ENCODE assay signal across 19 mouse cellular contexts in genomic region chr9:56233316-56233715, GRCm38 (mm10).
DNase-seq lines count a peak whose midpoint lies in the region; ATAC-seq and TF ChIP-seq lines count a peak whose summit lies in the region.
"Had no signal": no experiment of that assay in that cellular context is flagged by ENCODE, and none has a peak within 500 bp of the region (broad histone marks: within the 10 kb centered on the region; RNA-seq: fewer than 3 reads in every experiment).

No protein-coding gene starts in this region.

- H3K36me3 ChIP-seq in heart, embryonic 10.5 days = no peaks in the 10 kb centered on the region
- H3K36me3 ChIP-seq in liver, adult 2 months (ENCODE audit: control insufficient read depth, insufficient read depth, low read length) = no peaks in the 10 kb centered on the region
- no peaks in the 10 kb centered on the region for H3K36me3 ChIP-seq in liver, embryonic 12.5 days
- no peaks in the 10 kb centered on the region; the same call in 1 of the 2 replicates for H3K36me3 ChIP-seq in intestine, embryonic 16.5 days (ENCODE audit: control insufficient read depth, insufficient read depth, low read length)
- H3K36me3 ChIP-seq in midbrain, embryonic 13.5 days = no peaks in the 10 kb centered on the region
- H3K36me3 ChIP-seq: limb, embryonic 12.5 days had no signal

- H3K27me3 ChIP-seq in heart, embryonic 10.5 days (ENCODE audit: insufficient read depth, poor library complexity, severe bottlenecking) = no peaks in the 10 kb centered on the region
- no peaks in the 10 kb centered on the region for H3K27me3 ChIP-seq in liver, adult 2 months (ENCODE audit: control insufficient read depth, insufficient read depth, low read length)
- no peaks in the 10 kb centered on the region for H3K27me3 ChIP-seq in liver, embryonic 12.5 days (replicated peaks)
- H3K27me3 ChIP-seq in intestine, embryonic 16.5 days (replicated peaks; ENCODE audit: control insufficient read depth, insufficient read depth, low read length) = no peaks in the 10 kb centered on the region
- H3K27me3 ChIP-seq in midbrain, embryonic 13.5 days = no peaks in the 10 kb centered on the region
- H3K27me3 ChIP-seq: limb, embryonic 12.5 days had no signal

- no peak for ATAC-seq in liver, embryonic 12.5 days
- ATAC-seq in intestine, embryonic 16.5 days = peak; percentile 79
- no peak for ATAC-seq in midbrain, embryonic 13.5 days
- ATAC-seq: forebrain, embryonic 14.5 days had no signal

- H3K79me2 ChIP-seq in liver, adult 2 months (ENCODE audit: control insufficient read depth, insufficient read depth, low read length) = no peaks in the 10 kb centered on the region; the same call in 1 of the 2 replicates

- H3K4me1 ChIP-seq in heart, embryonic 10.5 days = peaks cover 55% of the 10 kb centered on the region
- no peaks in the 10 kb centered on the region for H3K4me1 ChIP-seq in liver, adult 2 months (ENCODE audit: control insufficient read depth, insufficient read depth, low read length)
- H3K4me1 ChIP-seq in liver, embryonic 12.5 days = no peaks in the 10 kb centered on the region
- H3K4me1 ChIP-seq in intestine, embryonic 16.5 days (ENCODE audit: control insufficient read depth, insufficient read depth, low read length) = peaks cover 10% of the 10 kb centered on the region; the same call in 1 of the 2 replicates
- no peaks in the 10 kb centered on the region for H3K4me1 ChIP-seq in midbrain, embryonic 13.5 days (replicated peaks)

- H3K27ac ChIP-seq in heart, embryonic 10.5 days = peak overlapping the region; percentile 67; the same call in 1 of the 2 replicates
- no peak overlapping the region for H3K27ac ChIP-seq in liver, adult 2 months (replicated peaks; ENCODE audit: insufficient read depth, low read depth, low read length)
- H3K27ac ChIP-seq in liver, embryonic 12.5 days = no peak overlapping the region
- peak overlapping the region; percentile 73 for H3K27ac ChIP-seq in intestine, embryonic 16.5 days (ENCODE audit: low read length)
- no peak overlapping the region for H3K27ac ChIP-seq in midbrain, embryonic 13.5 days
- H3K27ac ChIP-seq: hindbrain, embryonic 14.5 days; limb, embryonic 12.5 days; liver, embryonic 14.5 days had no signal

- H3K4me2 ChIP-seq in liver, embryonic 12.5 days = no peak overlapping the region
- no peak overlapping the region for H3K4me2 ChIP-seq in intestine, embryonic 16.5 days (ENCODE audit: low read depth, low read length)
- H3K4me2 ChIP-seq in midbrain, embryonic 13.5 days (replicated peaks) = no peak overlapping the region
- H3K4me2 ChIP-seq: hindbrain, embryonic 14.5 days; limb, embryonic 12.5 days; midbrain, embryonic 11.5 days had no signal

- no peaks in the 10 kb centered on the region for H3K9me3 ChIP-seq in heart, embryonic 10.5 days
- no peaks in the 10 kb centered on the region for H3K9me3 ChIP-seq in liver, embryonic 12.5 days (replicated peaks)
- no peaks in the 10 kb centered on the region for H3K9me3 ChIP-seq in intestine, embryonic 16.5 days (ENCODE audit: control insufficient read depth, low read length)
- H3K9me3 ChIP-seq in midbrain, embryonic 13.5 days = no peaks in the 10 kb centered on the region
- H3K9me3 ChIP-seq: limb, embryonic 12.5 days had no signal

- H3K9ac ChIP-seq in liver, adult 2 months (ENCODE audit: low read depth, low read length) = no peak overlapping the region
- no peak overlapping the region for H3K9ac ChIP-seq in liver, embryonic 12.5 days
- H3K9ac ChIP-seq in intestine, embryonic 16.5 days (ENCODE audit: low read depth, low read length) = no peak overlapping the region
- H3K9ac ChIP-seq in midbrain, embryonic 13.5 days (replicated peaks) = no peak overlapping the region
- H3K9ac ChIP-seq: hindbrain, embryonic 14.5 days; limb, embryonic 12.5 days; liver, embryonic 14.5 days had no signal

- TF ChIP-seq POLR2A in liver, adult 2 months (IDR thresholded peaks at IDR 0.05; ENCODE audit: extremely low read depth, insufficient read depth, low read length) = no peak

- no peak for DNase-seq in heart, embryonic 10.5 days (ENCODE audit: low spot score)
- no peak for DNase-seq in heart, adult 18-20 months
- peak; percentile 29 for DNase-seq in liver, adult 2 months (ENCODE audit: extremely low read depth, low read depth, low spot score)
- DNase-seq in right cerebral cortex, postnatal 36 days (ENCODE audit: low spot score in 2 of 2) = no peak
- DNase-seq: B cell, adult 2 months; cerebellum, adult 8-10 months; kidney, adult 11 months; kidney, postnatal 10 days; retina, postnatal 1 day; thymus, adult 18-20 months; thymus, postnatal 4 days had no signal

- no peak overlapping the region for H3K4me3 ChIP-seq in heart, embryonic 10.5 days
- no peak overlapping the region for H3K4me3 ChIP-seq in liver, adult 2 months (ENCODE audit: insufficient read depth, low read depth, low read length)
- no peak overlapping the region for H3K4me3 ChIP-seq in liver, embryonic 12.5 days
- H3K4me3 ChIP-seq in intestine, embryonic 16.5 days (ENCODE audit: low read length) = no peak overlapping the region
- H3K4me3 ChIP-seq in midbrain, embryonic 13.5 days (replicated peaks) = no peak overlapping the region
- H3K4me3 ChIP-seq: limb, embryonic 12.5 days had no signal

- no peak for TF ChIP-seq CTCF in liver, adult 2 months (IDR thresholded peaks at IDR 0.05; ENCODE audit: low read depth, low read length)

- WGBS in heart, embryonic 10.5 days = 86% methylated on average over 2 of the region's 2 CpGs
- 44% methylated on average over 2 of the region's 2 CpGs for WGBS in liver, adult 2 months
- 70% methylated on average over 2 of the region's 2 CpGs for WGBS in liver, embryonic 12.5 days (ENCODE audit: insufficient replicate concordance)
- 65% methylated on average over 2 of the region's 2 CpGs for WGBS in intestine, embryonic 16.5 days
- WGBS in midbrain, embryonic 13.5 days = 84% methylated on average over 2 of the region's 2 CpGs

Comparison
In these comparisons a context has a peak if more than half of its experiments do, and no peak if none do; other contexts are left out.
1. H3K27ac ChIP-seq: peak in heart, embryonic 10.5 days (single experiment) and intestine, embryonic 16.5 days (single experiment); none in liver, adult 2 months (single experiment), liver, embryonic 12.5 days (single experiment) and midbrain, embryonic 13.5 days (single experiment).